Mouse (Mus musculus) frontal cortex, adult (tissue): ENCODE measurements around the gene Wfdc1.

Experiments used
- ATAC-seq: cut with Nextera tagmentation; 2 replicates; pipeline ENCODE4 v1.9.2; 2017; ENCODE audit warnings: mild to moderate bottlenecking, moderate library complexity, mixed read lengths; ENCODE audit not compliant: low TSS enrichment

The Wfdc1 gene

GRCm38 (mm10) chr8:119666219-119666951 is at the start of gene Wfdc1:
TSS of gene Wfdc1 (plus strand) at chr8:119666365.
- ATAC-seq = no peak

GRCm38 (mm10) chr8:119616811-119617210 is 49.4 kb upstream of the Wfdc1 start:
- no peak for ATAC-seq

- no peak for ATAC-seq
These were observed 48.6 kb upstream of the Wfdc1 start for GRCm38 (mm10) chr8:119617586-119617985.

GRCm38 (mm10) chr8:119618887-119619286 is 47.3 kb upstream of the Wfdc1 start:
- ATAC-seq = no peak

GRCm38 (mm10) chr8:119620116-119620840 is 45.9 kb upstream of the Wfdc1 start:
- ATAC-seq = no peak

GRCm38 (mm10) chr8:119620848-119621465 is 45.2 kb upstream of the Wfdc1 start:
- ATAC-seq = no peak

GRCm38 (mm10) chr8:119622555-119622954 is 43.6 kb upstream of the Wfdc1 start:
- ATAC-seq = no peak

GRCm38 (mm10) chr8:119623061-119623460 is 43.1 kb upstream of the Wfdc1 start:
- ATAC-seq = no peak

- ATAC-seq = no peak
These were observed 42.4 kb upstream of the Wfdc1 start for GRCm38 (mm10) chr8:119623744-119624143.

GRCm38 (mm10) chr8:119624916-119625315 is 41.2 kb upstream of the Wfdc1 start:
- ATAC-seq = no peak

- ATAC-seq = no peak
These were observed 40.4 kb upstream of the Wfdc1 start for GRCm38 (mm10) chr8:119625788-119626187.

GRCm38 (mm10) chr8:119627199-119627598 is 39.0 kb upstream of the Wfdc1 start:
- ATAC-seq = no peak

- no peak for ATAC-seq
These were observed 38.4 kb upstream of the Wfdc1 start for GRCm38 (mm10) chr8:119627613-119628359.

GRCm38 (mm10) chr8:119630841-119631240 is 35.3 kb upstream of the Wfdc1 start:
- no peak for ATAC-seq

- ATAC-seq = no peak
These were observed 33.9 kb upstream of the Wfdc1 start for GRCm38 (mm10) chr8:119632246-119632645.

- peak; percentile 51 for ATAC-seq
These were observed 33.3 kb upstream of the Wfdc1 start for GRCm38 (mm10) chr8:119632909-119633308.

GRCm38 (mm10) chr8:119634616-119635336 is 31.4 kb upstream of the Wfdc1 start:
- ATAC-seq = peak; percentile 81

- ATAC-seq = no peak
These were observed 30.8 kb upstream of the Wfdc1 start, which contains the start of gene Kcng4 for GRCm38 (mm10) chr8:119635378-119635777. TSS of gene Kcng4 (minus strand) at chr8:119635680.

- ATAC-seq = peak; percentile 54
These were observed 30.2 kb upstream of the Wfdc1 start for GRCm38 (mm10) chr8:119635958-119636357.

- no peak for ATAC-seq
These were observed 29.4 kb upstream of the Wfdc1 start for GRCm38 (mm10) chr8:119636766-119637165.

- ATAC-seq = no peak
These were observed 28.8 kb upstream of the Wfdc1 start for GRCm38 (mm10) chr8:119637381-119637780.
